Mouse (Mus musculus): ENCODE results near the gene Cacng1. TPM values are rescaled to one million over a fixed set of nuclear protein-coding genes. Genes with fewer than 3 reads are reported as not detected.

Gene Cacng1
- total and polyA plus RNA-seq, 3 experiments: not detected

DNA sequence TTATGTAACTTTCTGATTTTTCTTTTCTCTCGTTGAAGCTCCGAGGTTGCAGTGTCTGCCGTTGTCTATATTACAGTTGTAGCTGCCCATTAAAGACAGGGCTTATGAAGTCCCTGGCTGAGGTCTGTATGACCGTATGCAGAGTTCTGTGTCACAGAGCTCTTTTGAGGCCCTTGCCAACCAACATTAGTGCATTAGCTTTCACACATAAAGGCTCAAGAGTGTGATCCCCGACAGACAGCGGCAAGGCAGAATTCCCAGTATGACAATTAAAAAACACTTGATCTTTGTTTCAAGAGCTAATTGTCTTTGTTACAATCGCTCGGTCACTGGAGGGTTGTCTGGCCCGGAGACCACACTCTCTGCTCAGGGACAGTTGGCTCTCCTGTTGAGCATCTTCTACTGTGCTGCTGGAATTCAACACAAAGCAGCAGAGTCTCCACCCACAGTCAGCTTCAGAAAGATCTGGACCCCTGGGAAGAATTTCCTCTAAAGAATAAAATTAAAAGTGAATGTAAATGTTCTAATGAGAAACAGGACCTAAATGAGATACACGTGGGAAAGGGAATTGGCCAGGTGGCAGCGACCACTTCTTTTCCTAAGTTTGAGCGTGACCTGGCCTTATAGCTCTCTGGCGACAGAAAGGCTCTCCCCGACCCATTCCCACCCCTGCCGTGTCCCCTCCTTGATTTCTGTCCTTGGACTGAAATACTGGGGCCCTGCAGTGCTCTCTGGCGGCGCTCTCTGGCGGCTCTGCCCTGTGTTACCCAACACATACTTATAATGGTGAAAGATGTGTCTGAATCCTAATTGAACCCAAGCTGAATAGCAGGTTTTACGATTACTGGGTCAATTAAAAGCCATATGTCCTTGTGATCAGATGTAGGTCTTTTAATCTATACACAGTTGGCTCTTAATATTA lies 32.5 kb downstream of the Cacng1 start:
- Histone ChIP-seq H3K27me3 (replicated peaks) (no peaks in the 10 kb centered on the region), H3K4me2 (ENCODE audit: insufficient read depth, low read depth, poor library complexity, severe bottlenecking) (no peak overlapping the region), H3K36me3 (replicated peaks in 1 of 2; ENCODE audit: control insufficient read depth in 1 of 2, insufficient read depth in 1 of 2, low read length in 1 of 2) (peaks cover 42 to 76% of the 10 kb centered on the region in 2 experiments), H3K79me2 (replicated peaks; ENCODE audit: control insufficient read depth, extremely low read depth, insufficient read depth, poor library complexity, severe bottlenecking) (0 out of 2 replicates have a peak, but pooled peaks cover 2% of the 10 kb centered on the region), H3K4me3 (replicated peaks in 1 of 3; ENCODE audit: low read depth in 2 of 3, low read length in 2 of 3, poor library complexity in 1 of 3) (no peak overlapping the region), H3K4me1 (ENCODE audit: control insufficient read depth in 1 of 2, insufficient read depth in 2 of 2) (peaks cover 0 to 16% of the 10 kb centered on the region in 2 experiments; a peak in 2 of 4 replicates), H3K9me3 (replicated peaks; ENCODE audit: low read length) (no peaks in the 10 kb centered on the region), H3K9ac (ENCODE audit: insufficient read depth, low read depth) (no peak overlapping the region), H3K27ac (ENCODE audit: insufficient read depth, low read depth) (no peak overlapping the region)
- in situ Hi-C loops (cut with MboI; ENCODE audit: low pct_ligation_motif_present, low pct_unique_long_range_greater_than_20kb, low sequenced_read_pairs) (loop anchor here (5.0 kb wide), 1 partner anchor 43 kb away; no protein-coding TSS in a partner anchor), dilution Hi-C loops (cut with MboI; ENCODE audit: extremely low pct_ligation_motif_present, extremely low pct_unique_long_range_greater_than_20kb, low sequenced_read_pairs) (no loop called here)
- DNase-seq (ENCODE audit: extremely low read depth): no peak
- TF ChIP-seq NELFE (IDR thresholded peaks at IDR 0.05; ENCODE audit: low read depth, low read length) (no peak), JUND (conservative IDR thresholded peaks at IDR 0.05; ENCODE audit: low read depth, low read length) (no peak)

DNA sequence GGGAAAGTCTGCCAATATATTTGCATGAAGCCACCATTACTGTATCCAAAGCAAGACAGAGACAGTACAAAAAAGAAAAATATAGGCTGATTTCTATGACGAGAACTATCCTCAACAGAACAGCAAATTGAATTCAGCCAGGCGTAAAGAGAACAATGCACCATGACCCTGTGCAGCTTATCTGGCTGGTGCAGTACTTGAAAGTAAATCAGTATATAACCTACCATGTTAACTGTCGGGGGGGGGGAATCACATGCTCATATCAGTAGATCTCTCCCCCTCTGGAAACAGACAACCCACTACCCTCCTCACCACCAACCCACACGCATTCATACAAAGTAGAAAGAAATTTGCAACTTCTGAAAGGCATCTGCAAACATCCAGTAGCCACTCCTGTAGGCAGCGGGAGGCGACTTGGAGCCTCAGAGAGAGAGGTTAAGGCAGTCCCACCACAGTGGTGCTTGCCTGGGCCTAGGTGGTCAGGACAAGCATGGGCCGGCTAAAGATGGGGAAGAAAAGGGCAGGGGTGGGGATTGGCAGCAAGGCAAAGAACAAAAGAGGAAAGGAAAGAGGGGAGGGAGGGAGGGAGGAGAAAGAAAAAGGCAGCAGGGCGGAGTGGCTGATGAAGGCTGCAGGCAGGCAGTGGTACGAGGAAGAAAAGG lies 33.5 kb downstream of the Cacng1 start:
- TF ChIP-seq NELFE (IDR thresholded peaks at IDR 0.05; ENCODE audit: low read depth, low read length): no peak
- TF ChIP-seq SIN3A (IDR thresholded peaks at IDR 0.05; ENCODE audit: low read length): no peak
- Histone ChIP-seq H3K27me3 (replicated peaks) (no peaks in the 10 kb centered on the region), H3K4me2 (ENCODE audit: insufficient read depth, low read depth, poor library complexity, severe bottlenecking) (no peak overlapping the region), H3K9me3 (replicated peaks; ENCODE audit: low read length) (no peaks in the 10 kb centered on the region), H3K4me3 (replicated peaks in 1 of 3; ENCODE audit: low read depth in 2 of 3, low read length in 2 of 3, poor library complexity in 1 of 3) (no peak overlapping the region), H3K9ac (ENCODE audit: insufficient read depth, low read depth) (no peak overlapping the region), H3K79me2 (replicated peaks; ENCODE audit: control insufficient read depth, extremely low read depth, insufficient read depth, poor library complexity, severe bottlenecking) (0 out of 2 replicates have a peak, but pooled peaks cover 2% of the 10 kb centered on the region), H3K36me3 (replicated peaks in 1 of 2; ENCODE audit: control insufficient read depth in 1 of 2, insufficient read depth in 1 of 2, low read length in 1 of 2) (peaks cover 38 to 78% of the 10 kb centered on the region in 2 experiments), H3K4me1 (ENCODE audit: control insufficient read depth in 1 of 2, insufficient read depth in 2 of 2) (peaks cover 0 to 16% of the 10 kb centered on the region in 2 experiments; a peak in 2 of 4 replicates), H3K27ac (ENCODE audit: insufficient read depth, low read depth) (no peak overlapping the region)
- in situ Hi-C loops (cut with MboI; ENCODE audit: low pct_ligation_motif_present, low pct_unique_long_range_greater_than_20kb, low sequenced_read_pairs) (loop anchor here (5.0 kb wide), 1 partner anchor 44 kb away; no protein-coding TSS in a partner anchor), dilution Hi-C loops (cut with MboI; ENCODE audit: extremely low pct_ligation_motif_present, extremely low pct_unique_long_range_greater_than_20kb, low sequenced_read_pairs) (no loop called here)
- DNase-seq (ENCODE audit: extremely low read depth): no peak

DNA sequence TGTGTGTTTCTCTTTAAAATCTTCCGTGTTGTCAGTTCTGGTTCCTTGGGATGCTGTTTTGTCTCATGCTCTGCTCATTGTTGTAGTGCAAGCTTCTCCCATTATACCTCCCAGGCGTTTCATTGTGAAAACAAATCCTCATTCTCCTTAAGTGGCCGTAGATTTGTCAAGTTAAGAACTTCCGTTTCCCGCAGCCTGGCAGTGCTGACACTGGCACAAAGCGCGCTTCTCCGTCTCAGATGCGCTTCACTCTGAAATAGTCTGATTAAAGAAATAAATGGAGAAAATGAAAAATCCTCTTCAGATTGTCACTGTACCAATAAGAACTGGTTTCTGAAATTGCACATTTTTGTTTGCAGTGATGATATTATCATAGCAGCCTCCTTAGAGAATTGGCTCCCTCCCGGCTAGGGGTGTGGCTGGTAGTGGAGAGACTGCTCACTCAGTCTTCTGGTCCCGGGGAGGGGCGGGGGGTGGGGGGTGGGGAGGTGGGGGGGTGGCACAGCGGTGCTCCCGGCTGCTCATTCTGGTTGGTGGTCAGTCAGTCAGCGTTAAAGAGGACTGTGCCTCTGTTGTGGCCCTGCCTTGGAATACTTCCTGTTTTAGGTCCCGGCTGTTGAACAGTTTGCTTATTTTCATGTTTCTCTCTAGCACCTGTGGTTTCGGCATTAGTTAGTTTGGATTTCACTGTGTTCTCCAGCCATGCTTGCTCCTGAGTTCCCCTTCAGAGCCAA lies 39.9 kb downstream of the Cacng1 start:
- peak; percentile 5; the same call in 1 of the 2 replicates for TF ChIP-seq BHLHE40 (IDR thresholded peaks at IDR 0.05; ENCODE audit: low read depth, low read length)
- peak; percentile 41; the same call in 1 of the 2 replicates for TF ChIP-seq IRF4 (IDR thresholded peaks at IDR 0.05; ENCODE audit: low read depth, low read length)
- no peak for TF ChIP-seq TBP (conservative IDR thresholded peaks at IDR 0.05; ENCODE audit: low read depth, low read length)
- no peak for TF ChIP-seq UBTF (IDR thresholded peaks at IDR 0.05; ENCODE audit: low read depth, low read length)
- 0 out of 2 replicates have a peak, but pooled peaks have one; percentile 36 for TF ChIP-seq ELF1 (IDR thresholded peaks at IDR 0.05; ENCODE audit: low read depth, low read length)
- TF ChIP-seq MXI1 (IDR thresholded peaks at IDR 0.05; ENCODE audit: low read depth, low read length): 0 out of 2 replicates have a peak, but pooled peaks have one; percentile 30
- peak; percentile 70 for TF ChIP-seq EP300 (IDR thresholded peaks at IDR 0.05; ENCODE audit: low read length)
- H3K4me1 ChIP-seq (ENCODE audit: control insufficient read depth in 1 of 2, insufficient read depth in 2 of 2): peaks cover 4 to 21% of the 10 kb centered on the region in 2 experiments; a peak in 2 of 4 replicates
- no peaks in the 10 kb centered on the region for H3K9me3 ChIP-seq (replicated peaks; ENCODE audit: low read length)
- peaks cover 45 to 73% of the 10 kb centered on the region in 2 experiments for H3K36me3 ChIP-seq (replicated peaks in 1 of 2; ENCODE audit: control insufficient read depth in 1 of 2, insufficient read depth in 1 of 2, low read length in 1 of 2)
- in situ Hi-C loops (cut with MboI; ENCODE audit: low pct_ligation_motif_present, low pct_unique_long_range_greater_than_20kb, low sequenced_read_pairs): no loop called here
- no peak overlapping the region for H3K27ac ChIP-seq (ENCODE audit: insufficient read depth, low read depth)
- peak; percentile 58 for DNase-seq (ENCODE audit: extremely low read depth)
- no peaks in the 10 kb centered on the region for H3K27me3 ChIP-seq (replicated peaks)
- no peak overlapping the region for H3K4me3 ChIP-seq (replicated peaks in 1 of 3; ENCODE audit: low read depth in 2 of 3, low read length in 2 of 3, poor library complexity in 1 of 3)
- H3K4me2 ChIP-seq (ENCODE audit: insufficient read depth, low read depth, poor library complexity, severe bottlenecking): no peak overlapping the region
- dilution Hi-C loops (cut with MboI; ENCODE audit: extremely low pct_ligation_motif_present, extremely low pct_unique_long_range_greater_than_20kb, low sequenced_read_pairs): no loop called here
- H3K9ac ChIP-seq (ENCODE audit: insufficient read depth, low read depth): no peak overlapping the region
- 0 out of 2 replicates have a peak, but pooled peaks cover 1% of the 10 kb centered on the region for H3K79me2 ChIP-seq (replicated peaks; ENCODE audit: control insufficient read depth, extremely low read depth, insufficient read depth, poor library complexity, severe bottlenecking)

Data from CH12.LX (cell line).